Mouse (Mus musculus) effector memory CD4-positive, alpha-beta T cell, adult 7 months (primary cell): Measurements from ENCODE around the gene Oas2. TPM values are rescaled to one million over a fixed set of nuclear protein-coding genes. Genes with fewer than 3 reads are reported as not detected.

Experiments
- polyA plus RNA-seq: library from polyadenylated mRNA; unstranded; fragments of 100-300 nt; shearing (Covaris generic); gene quantifications from one replicate; pipeline ENCODE4 v1.2.1, GENCODE M21; 2017

Oas2 gene
- 0.45 TPM for polyA plus RNA-seq

GRCm38 (mm10) chr5:120749688-120750087 lies at the start of gene Oas2:
Oas2 (minus strand) TSS chr5:120749853.

GRCm38 (mm10) chr5:120795480-120796034 lies 45.9 kb upstream of the Oas2 start, which contains the start of gene Oas1e:
Oas1e (minus strand) TSS chr5:120795530.

GRCm38 (mm10) chr5:120777478-120777877 lies 27.8 kb upstream of the Oas2 start, which contains the start of gene Oas3:
Oas3 (minus strand) TSS chr5:120777661.

GRCm38 (mm10) chr5:120711827-120712226 lies 37.8 kb downstream of the Oas2 start, which contains the start of gene Dtx1:
Dtx1 (minus strand) TSS chr5:120711927.

Other genes with a start within 250 kb of the Oas2 start
- 17.4 TPM for gene Plbd2, start 246.2 kb downstream of the Oas2 start, polyA plus RNA-seq
- 8.2 TPM for gene Slc8b1, start 238.7 kb downstream of the Oas2 start, polyA plus RNA-seq
- gene Tpcn1, start 161.2 kb downstream of the Oas2 start, polyA plus RNA-seq: 4.4 TPM
- gene Iqcd, start 160.8 kb downstream of the Oas2 start, polyA plus RNA-seq: not detected
- 4.9 TPM for gene Rita1, start 137.3 kb downstream of the Oas2 start, polyA plus RNA-seq
- gene Ddx54, start 137.1 kb downstream of the Oas2 start, polyA plus RNA-seq: 82.4 TPM
- not detected for gene Cfap73, start 115.6 kb downstream of the Oas2 start, polyA plus RNA-seq
- 12.2 TPM for gene Rasal1, start 101.0 kb downstream of the Oas2 start, polyA plus RNA-seq
- 282 TPM for gene Dtx1, start 37.9 kb downstream of the Oas2 start, polyA plus RNA-seq
- 20.1 TPM for gene Oas3, start 27.8 kb upstream of the Oas2 start, polyA plus RNA-seq
- gene Oas1e, start 45.7 kb upstream of the Oas2 start, polyA plus RNA-seq: not detected
- 7.9 TPM for gene Oas1c, start 62.7 kb upstream of the Oas2 start, polyA plus RNA-seq
- not detected for gene Oas1f, start 97.5 kb upstream of the Oas2 start, polyA plus RNA-seq
- gene Oas1h, start 111.6 kb upstream of the Oas2 start, polyA plus RNA-seq: not detected
- gene Oas1g, start 137.8 kb upstream of the Oas2 start, polyA plus RNA-seq: not detected
- gene Oas1a, start 157.7 kb upstream of the Oas2 start, polyA plus RNA-seq: 39.7 TPM
- gene Oas1d, start 164.7 kb upstream of the Oas2 start, polyA plus RNA-seq: not detected